Mouse (Mus musculus) ES-Bruce4 (cell line): ENCODE measurements around the gene Med28.

Experiments used
- CTCF ChIP-seq: IDR thresholded peaks from one replicate; pipeline ENCODE4 v1.8.1; 2011; ENCODE audit warnings: low read depth, low read length
- EP300 ChIP-seq: IDR thresholded peaks from 2 replicates; pipeline ENCODE4 v1.6.1; 2011; ENCODE audit warnings: low read depth, low read length; ENCODE audit not compliant: insufficient read depth
- POLR2A ChIP-seq: IDR thresholded peaks from one replicate; pipeline ENCODE4 v1.8.1; 2011; ENCODE audit warnings: low read length; ENCODE audit not compliant: insufficient read depth

DNA sequence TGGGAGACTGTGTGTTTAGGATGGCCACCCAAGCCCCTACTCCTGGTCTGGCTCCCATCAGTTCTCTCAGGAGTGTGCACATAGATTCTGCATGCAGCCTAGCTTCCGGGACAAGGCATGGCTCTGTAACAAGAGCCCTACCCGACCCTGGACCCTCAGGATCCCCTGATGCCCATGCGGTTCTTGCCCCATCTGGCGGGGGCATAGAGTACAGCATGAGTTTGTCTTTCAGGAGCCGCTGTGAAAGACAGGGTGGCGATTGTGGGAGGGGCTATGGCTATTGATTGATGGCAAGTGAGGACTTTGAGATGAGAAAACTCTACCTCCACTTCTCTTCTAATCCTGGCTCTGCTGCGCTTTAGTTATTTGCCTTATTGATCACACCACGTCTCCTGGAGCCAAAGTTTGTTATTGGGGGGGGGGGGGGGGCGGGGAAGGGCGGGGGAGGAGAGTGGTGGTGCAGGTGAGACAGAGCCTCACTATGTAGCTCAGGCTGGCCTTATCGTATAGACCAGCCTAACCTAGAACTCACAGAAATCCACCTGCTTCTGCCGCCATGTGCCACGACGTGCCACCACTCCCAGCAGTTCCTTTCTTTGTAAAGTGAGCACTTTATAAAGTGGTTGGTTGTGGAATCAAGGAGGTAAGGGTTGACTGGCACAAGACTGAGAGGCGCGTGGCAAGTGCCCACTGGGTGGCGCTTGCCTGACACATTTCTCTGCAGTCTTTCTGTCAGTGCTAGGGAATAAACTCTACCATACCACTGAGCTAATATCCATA, 14.5 kb downstream of the Med28 start:
- TF ChIP-seq CTCF (peak; percentile 68), EP300 (no peak), POLR2A (no peak)
